Mouse (Mus musculus) CH12.LX (cell line): Measurements from ENCODE around the gene Cpt1b. TPM values are rescaled to one million over a fixed set of nuclear protein-coding genes. Genes with fewer than 3 reads are reported as not detected.
A peak's percentile ranks its signal among the peaks of the same experiment; 100 is the strongest.

ENCODE experiments used
- DNase-seq: peaks from one replicate; pipeline ENCODE4 v3.0.0-alpha.2; 2013; ENCODE audit errors: extremely low read depth
- H3K27ac ChIP-seq: 2 replicates; pipeline ENCODE4 v1.5.1; 2012; ENCODE audit warnings: low read depth, mild to moderate bottlenecking, control low read depth, moderate library complexity; ENCODE audit not compliant: insufficient read depth
- H3K27me3 ChIP-seq: replicated peaks from 2 replicates; pipeline ENCODE3; 2012; ENCODE audit warnings: inconsistent platforms
- H3K36me3 ChIP-seq, 2 experiments: replicated peaks in 1 of 2; 2 replicates each; pipeline versions ENCODE3 to v1.6.1; 2012; ENCODE audit warnings: inconsistent platforms in 1 of 2, low read length in 1 of 2, mild to moderate bottlenecking in 1 of 2, mixed read lengths in 1 of 2, moderate library complexity in 1 of 2; ENCODE audit not compliant: control insufficient read depth in 1 of 2, insufficient read depth in 1 of 2
- H3K4me1 ChIP-seq, 2 experiments: 2 replicates each; pipeline ENCODE4 v1.6.1; 2012; ENCODE audit warnings: inconsistent platforms in 1 of 2, moderate library complexity in 1 of 2; ENCODE audit not compliant: insufficient read depth in 2 of 2, control insufficient read depth in 1 of 2
- H3K4me2 ChIP-seq: 2 replicates; pipeline ENCODE4 v1.6.1; 2012; ENCODE audit warnings: low read depth, mild to moderate bottlenecking, control low read depth; ENCODE audit not compliant: poor library complexity, insufficient read depth, severe bottlenecking
- H3K4me3 ChIP-seq, 3 experiments: fragments of 150-350 bp in 1 of 3; sonication (generic) in 1 of 3; replicated peaks in 1 of 3; 2 replicates each; pipeline versions ENCODE3 to v1.5.1; 2011 to 2012; ENCODE audit warnings: low read depth in 2 of 3, low read length in 2 of 3, mild to moderate bottlenecking in 2 of 3, moderate library complexity in 2 of 3, control low read depth in 1 of 3, improper control_type of control experiment in 1 of 3, inconsistent platforms in 1 of 3, mixed read lengths in 1 of 3; ENCODE audit not compliant: poor library complexity in 1 of 3
- H3K79me2 ChIP-seq: replicated peaks from 2 replicates; pipeline ENCODE4 v1.6.1; 2012; ENCODE audit warnings: mild to moderate bottlenecking, moderate library complexity; ENCODE audit not compliant: control insufficient read depth, poor library complexity, insufficient read depth, severe bottlenecking; ENCODE audit errors: extremely low read depth
- H3K9ac ChIP-seq: 2 replicates; pipeline ENCODE4 v1.6.1; 2012; ENCODE audit warnings: low read depth, mild to moderate bottlenecking, control low read depth, moderate library complexity; ENCODE audit not compliant: insufficient read depth
- H3K9me3 ChIP-seq: replicated peaks from 2 replicates; pipeline ENCODE3; 2012; ENCODE audit warnings: low read length, inconsistent platforms, mixed read lengths
- CHD1 ChIP-seq: IDR thresholded peaks from 2 replicates; pipeline ENCODE4 v1.6.1; 2012; ENCODE audit warnings: low read depth, low read length, improper control_type of control experiment, inconsistent platforms
- CHD2 ChIP-seq: IDR thresholded peaks from 2 replicates; pipeline ENCODE4 v1.6.1; 2011; ENCODE audit warnings: low read length, improper control_type of control experiment
- E2F4 ChIP-seq: IDR thresholded peaks from 2 replicates; pipeline ENCODE4 v1.6.1; 2011; ENCODE audit warnings: low read depth, low read length, improper control_type of control experiment; ENCODE audit not compliant: insufficient replicate concordance
- ELF1 ChIP-seq: IDR thresholded peaks from 2 replicates; pipeline ENCODE4 v1.6.1; 2014; ENCODE audit warnings: low read depth, mild to moderate bottlenecking, inconsistent platforms, low read length, improper control_type of control experiment
- EP300 ChIP-seq: IDR thresholded peaks from 2 replicates; pipeline ENCODE4 v1.6.1; 2011; ENCODE audit warnings: low read length, improper control_type of control experiment
- ETS1 ChIP-seq: conservative IDR thresholded peaks from 2 replicates; pipeline ENCODE4 v1.6.1; 2012; ENCODE audit warnings: low read depth, mild to moderate bottlenecking, inconsistent platforms, low read length, improper control_type of control experiment, moderate library complexity
- HCFC1 ChIP-seq: IDR thresholded peaks from 2 replicates; pipeline ENCODE4 v1.6.1; 2012; ENCODE audit warnings: low read depth, mild to moderate bottlenecking, inconsistent platforms, low read length, improper control_type of control experiment
- IRF4 ChIP-seq: IDR thresholded peaks from 2 replicates; pipeline ENCODE4 v1.6.1; 2014; ENCODE audit warnings: low read depth, mild to moderate bottlenecking, inconsistent platforms, low read length, improper control_type of control experiment
- JUN ChIP-seq: IDR thresholded peaks from 2 replicates; pipeline ENCODE4 v1.6.1; 2011; ENCODE audit warnings: low read depth, mild to moderate bottlenecking, low read length, improper control_type of control experiment, moderate library complexity; ENCODE audit not compliant: insufficient read depth
- KAT2A ChIP-seq: IDR thresholded peaks from 2 replicates; pipeline ENCODE4 v1.6.1; 2012; ENCODE audit warnings: low read length, improper control_type of control experiment, inconsistent platforms; ENCODE audit not compliant: insufficient replicate concordance
- MAFK ChIP-seq: IDR thresholded peaks from 2 replicates; pipeline ENCODE4 v1.6.1; 2011; ENCODE audit warnings: low read length, improper control_type of control experiment; ENCODE audit not compliant: insufficient replicate concordance
- MAZ ChIP-seq: IDR thresholded peaks from 2 replicates; pipeline ENCODE4 v1.6.1; 2012; ENCODE audit warnings: low read depth, mild to moderate bottlenecking, inconsistent platforms, low read length, improper control_type of control experiment, moderate library complexity
- MXI1 ChIP-seq: IDR thresholded peaks from 2 replicates; pipeline ENCODE4 v1.6.1; 2011; ENCODE audit warnings: mild to moderate bottlenecking, low read depth, low read length, improper control_type of control experiment
- MYC ChIP-seq: IDR thresholded peaks from 2 replicates; pipeline ENCODE4 v1.6.1; 2011; ENCODE audit warnings: low read depth, mild to moderate bottlenecking, improper control_type of control experiment, low read length
- NELFE ChIP-seq: IDR thresholded peaks from 2 replicates; pipeline ENCODE4 v1.6.1; 2011; ENCODE audit warnings: low read depth, low read length, improper control_type of control experiment
- NRF1 ChIP-seq: IDR thresholded peaks from 2 replicates; pipeline ENCODE4 v1.6.1; 2014; ENCODE audit warnings: low read depth, mild to moderate bottlenecking, inconsistent platforms, low read length, improper control_type of control experiment, moderate library complexity
- PAX5 ChIP-seq: IDR thresholded peaks from 2 replicates; pipeline ENCODE4 v1.6.1; 2012; ENCODE audit warnings: low read length, inconsistent platforms, mixed read lengths
- POLR2A ChIP-seq: IDR thresholded peaks from 2 replicates; pipeline ENCODE4 v1.6.1; 2011; ENCODE audit warnings: low read depth, mild to moderate bottlenecking, improper control_type of control experiment, low read length
- POLR2AphosphoS2 ChIP-seq: IDR thresholded peaks from 2 replicates; pipeline ENCODE4 v1.6.1; 2011; ENCODE audit warnings: low read depth, low read length, improper control_type of control experiment
- RAD21 ChIP-seq: IDR thresholded peaks from 2 replicates; pipeline ENCODE4 v1.6.1; 2011; ENCODE audit warnings: low read depth, mild to moderate bottlenecking, low read length, improper control_type of control experiment, moderate library complexity
- RCOR1 ChIP-seq: conservative IDR thresholded peaks from 2 replicates; pipeline ENCODE4 v1.6.1; 2012; ENCODE audit warnings: low read depth, mild to moderate bottlenecking, inconsistent platforms, low read length, improper control_type of control experiment
- SIN3A ChIP-seq: IDR thresholded peaks from 2 replicates; pipeline ENCODE4 v1.6.1; 2012; ENCODE audit warnings: low read length, improper control_type of control experiment, inconsistent platforms
- TBP ChIP-seq: conservative IDR thresholded peaks from 2 replicates; pipeline ENCODE4 v1.6.1; 2011; ENCODE audit warnings: low read depth, low read length, improper control_type of control experiment
- TCF12 ChIP-seq: IDR thresholded peaks from 2 replicates; pipeline ENCODE4 v1.6.1; 2014; ENCODE audit warnings: low read depth, mild to moderate bottlenecking, inconsistent platforms, low read length, improper control_type of control experiment
- USF1 ChIP-seq: IDR thresholded peaks from 2 replicates; pipeline ENCODE4 v1.6.1; 2014; ENCODE audit warnings: low read depth, mild to moderate bottlenecking, inconsistent platforms, low read length, improper control_type of control experiment
- USF2 ChIP-seq: conservative IDR thresholded peaks from 2 replicates; pipeline ENCODE4 v1.6.1; 2011; ENCODE audit warnings: low read depth, low read length, improper control_type of control experiment
- ZC3H11A ChIP-seq: IDR thresholded peaks from 2 replicates; pipeline ENCODE4 v1.6.1; 2012; ENCODE audit warnings: low read depth, mild to moderate bottlenecking, inconsistent platforms, low read length, improper control_type of control experiment
- ZKSCAN1 ChIP-seq: IDR thresholded peaks from 2 replicates; pipeline ENCODE4 v1.6.1; 2012; ENCODE audit warnings: low read depth, inconsistent platforms, low read length, improper control_type of control experiment, borderline replicate concordance
- ZMIZ1 ChIP-seq: IDR thresholded peaks from 2 replicates; pipeline ENCODE4 v1.6.1; 2012; ENCODE audit warnings: low read depth, mild to moderate bottlenecking, inconsistent platforms, low read length, improper control_type of control experiment
- ZNF384 ChIP-seq: IDR thresholded peaks from 2 replicates; pipeline ENCODE4 v1.6.1; 2012; ENCODE audit warnings: low read depth, low read length, improper control_type of control experiment, inconsistent platforms
- dilution Hi-C: fragments of 300-500 bp; cut with MboI; formaldehyde crosslinking; loops from 2 replicates; pipeline ENCODE4 v1.14.3; 2020; ENCODE audit warnings: low sequenced_read_pairs; ENCODE audit not compliant: extremely low pct_unique_long_range_greater_than_20kb, extremely low pct_ligation_motif_present
- in situ Hi-C: fragments of 300-500 bp; cut with MboI; formaldehyde crosslinking; loops from 3 replicates; pipeline ENCODE4 v1.14.3; 2019; ENCODE audit warnings: low sequenced_read_pairs, low pct_ligation_motif_present, low pct_unique_long_range_greater_than_20kb, mixed read lengths
- polyA plus RNA-seq: library from polyadenylated mRNA; unstranded; fragments of >175 nt; gene quantifications from 2 replicates; pipeline ENCODE4 v1.2.1, GENCODE M21; 2012; ENCODE audit warnings: low read depth; ENCODE audit not compliant: insufficient read length
- total RNA-seq, 2 experiments: library from RNA; depleted of rRNA; stranded (reverse); fragments of 300-350 nt in 1 of 2; fragments of >200 nt in 1 of 2; gene quantifications; 2 replicates each; pipeline ENCODE4 v1.2.3; 2012 to 2014

Gene Cpt1b
- total and polyA plus RNA-seq, 3 experiments, result 1.5 to 2.1 (median 2.1) TPM

DNA sequence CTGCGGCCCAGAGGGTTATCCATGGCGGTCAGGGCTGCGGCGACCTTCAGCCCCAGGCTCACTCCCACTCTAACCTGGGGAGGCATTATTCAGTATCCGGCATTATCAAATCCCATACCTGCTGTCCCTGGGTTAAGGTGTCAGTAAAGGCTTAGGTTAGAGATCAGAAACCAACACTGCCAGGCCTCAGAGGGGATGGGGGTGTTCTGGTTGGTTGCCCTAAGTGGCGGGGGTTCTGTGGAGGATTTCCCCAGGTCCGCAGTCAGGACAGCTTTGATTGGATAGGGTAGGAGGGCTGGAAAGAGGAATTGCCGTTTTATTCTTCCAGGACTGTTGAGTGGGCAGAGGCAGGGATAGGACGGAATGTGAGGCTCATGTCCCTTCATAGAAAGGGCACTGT lies 51.3 kb downstream of the Cpt1b start:
- in situ Hi-C loops (loop anchor here (25.0 kb wide), 1 partner anchor 262 kb away; the partner anchor contains the start of gene Tubgcp6), dilution Hi-C loops (no loop called here)
- Histone ChIP-seq H3K4me3 (peak overlapping the region; percentile 80 to 96 (median 81)), H3K27ac (no peak overlapping the region), H3K9me3 (peaks cover 13% of the 10 kb centered on the region), H3K4me2 (no peak overlapping the region), H3K36me3 (peaks cover 33 to 36% of the 10 kb centered on the region in 2 experiments), H3K79me2 (no peaks in the 10 kb centered on the region), H3K9ac (peak overlapping the region; percentile 83; the same call in 1 of the 2 replicates), H3K4me1 (peaks cover 0 to 26% of the 10 kb centered on the region in 2 experiments; a peak in 2 of 4 replicates), H3K27me3 (no peaks in the 10 kb centered on the region)
- TF ChIP-seq ZMIZ1, result no peak
- TF ChIP-seq ZNF384, result no peak
- no peak for TF ChIP-seq HCFC1
- TF ChIP-seq RCOR1, result no peak
- TF ChIP-seq IRF4, result no peak
- TF ChIP-seq JUN, result no peak
- no peak for TF ChIP-seq POLR2A
- TF ChIP-seq RAD21, result no peak
- TF ChIP-seq SIN3A, result no peak
- DNase-seq, result no peak

DNA sequence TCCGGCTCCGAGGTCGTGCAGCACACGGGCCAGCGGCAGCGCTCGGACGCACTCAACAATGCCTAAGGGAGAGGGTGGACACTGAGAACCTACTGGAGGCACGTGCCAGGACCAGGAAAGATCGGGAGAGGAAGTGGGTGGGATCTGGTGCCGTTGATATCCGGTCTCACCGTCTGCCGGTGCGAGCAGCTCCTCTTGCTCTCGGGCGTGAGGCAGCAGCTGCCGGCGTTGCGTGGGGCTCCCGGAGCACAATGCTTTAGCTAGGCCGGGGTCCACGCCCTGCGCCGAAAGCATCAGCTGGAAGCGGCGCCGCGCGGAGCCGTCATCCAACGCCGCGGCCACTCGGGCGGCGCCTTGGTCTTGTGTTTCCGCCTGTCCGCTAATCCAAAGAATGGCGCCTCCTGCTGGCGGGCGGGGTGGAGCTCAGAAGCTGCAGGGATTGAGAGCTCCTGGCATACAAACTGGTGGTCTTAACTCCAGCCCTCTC lies 51.9 kb downstream of the Cpt1b start, which contains the start of gene Sco2:
TSS of gene Sco2 (minus strand) at position 85 of the 487 bp plus-strand sequence.
- dilution Hi-C loops, result no loop called here
- H3K4me3 ChIP-seq, result peak within 1 kb of the TSS; percentile 80 to 96 (median 81)
- H3K4me1 ChIP-seq, result peaks cover 0 to 26% of the 10 kb centered on the region in 2 experiments; a peak in 2 of 4 replicates
- peak within 1 kb of the TSS; percentile 65 for H3K4me2 ChIP-seq
- H3K36me3 ChIP-seq, result peaks cover 38 to 41% of the 10 kb centered on the region in 2 experiments
- peak; percentile 89 for DNase-seq
- H3K27me3 ChIP-seq, result no peaks in the 10 kb centered on the region
- in situ Hi-C loops, result loop anchor here (25.0 kb wide), 1 partner anchor 262 kb away; the partner anchor contains the start of gene Tubgcp6
- peaks cover 9% of the 10 kb centered on the region for H3K9me3 ChIP-seq
- H3K27ac ChIP-seq, result peak within 1 kb of the TSS; percentile 83
- no peaks in the 10 kb centered on the region for H3K79me2 ChIP-seq
- H3K9ac ChIP-seq, result peak within 1 kb of the TSS; percentile 83
- TF ChIP-seq MAZ, result no peak
- no peak for TF ChIP-seq ZC3H11A
- TF ChIP-seq KAT2A, result 0 out of 2 replicates have a peak, but pooled peaks have one; percentile 22
- TF ChIP-seq USF1, result 0 out of 2 replicates have a peak, but pooled peaks have one; percentile 16
- peak; percentile 63; the same call in 1 of the 2 replicates for TF ChIP-seq NELFE
- TF ChIP-seq POLR2A, result peak; percentile 77
- peak; percentile 69; the same call in 1 of the 2 replicates for TF ChIP-seq ELF1
- TF ChIP-seq JUN, result no peak
- peak; percentile 82; the same call in 1 of the 2 replicates for TF ChIP-seq MXI1
- peak; percentile 12; the same call in 1 of the 2 replicates for TF ChIP-seq TCF12
- no peak for TF ChIP-seq CHD2
- TF ChIP-seq IRF4, result 0 out of 2 replicates have a peak, but pooled peaks have one; percentile 4
- no peak for TF ChIP-seq POLR2AphosphoS2
- TF ChIP-seq E2F4, result no peak
- no peak; the same call in 1 of the 2 replicates for TF ChIP-seq RAD21
- no peak for TF ChIP-seq TBP
- no peak for TF ChIP-seq ZNF384
- TF ChIP-seq CHD1, result no peak
- no peak for TF ChIP-seq MAFK
- no peak for TF ChIP-seq ETS1
- TF ChIP-seq EP300, result no peak
- no peak for TF ChIP-seq NRF1
- peak; percentile 56 for TF ChIP-seq HCFC1
- no peak for TF ChIP-seq ZKSCAN1
- no peak for TF ChIP-seq PAX5
- TF ChIP-seq USF2, result 0 out of 2 replicates have a peak, but pooled peaks have one; percentile 12
- TF ChIP-seq MYC, result peak; percentile 75
- TF ChIP-seq ZMIZ1, result no peak; the same call in 1 of the 2 replicates
